Mouse (Mus musculus) left cerebral cortex, adult 2 months (tissue): Measurements from ENCODE around the gene Rpl15. TPM values are rescaled to one million over a fixed set of nuclear protein-coding genes. Genes with fewer than 3 reads are reported as not detected.
"Not testable (repeated sequence)": the region's sequence is repeated elsewhere in the genome, so short reads cannot be mapped to it uniquely, and the experiment has no call there.

ENCODE experiments used
- DNase-seq, 2 experiments: peaks; one replicate each; pipeline ENCODE4 v3.0.0; 2021 to 2022; ENCODE audit warnings: low spot score in 2 of 2, mixed read lengths in 1 of 2; ENCODE audit errors: extremely low spot score in 1 of 2
- H3K27ac ChIP-seq: fragments of 200-600 bp; 2 replicates; pipeline ENCODE4 v1.8.1; 2022
- H3K4me3 ChIP-seq: fragments of 200-600 bp; 2 replicates; pipeline ENCODE4 v1.8.1; 2022
- CTCF ChIP-seq: fragments of 200-600 bp; IDR thresholded peaks from 2 replicates; pipeline ENCODE4 v1.8.1; 2022; ENCODE audit warnings: antibody characterized with exemption, mild to moderate bottlenecking, moderate library complexity
- intact Hi-C: fragments of 180-260 bp; cut with DNase I; formaldehyde crosslinking; loops from one replicate; pipeline ENCODE4 v1.15.1; 2025
- total RNA-seq, 2 experiments: library from RNA; stranded (reverse); gene quantifications; 2 replicates each; pipeline ENCODE4 v1.2.3; 2021

Rpl15 gene
- total RNA-seq, 2 experiments from 2014 or later, result 339 to 400 TPM

DNA sequence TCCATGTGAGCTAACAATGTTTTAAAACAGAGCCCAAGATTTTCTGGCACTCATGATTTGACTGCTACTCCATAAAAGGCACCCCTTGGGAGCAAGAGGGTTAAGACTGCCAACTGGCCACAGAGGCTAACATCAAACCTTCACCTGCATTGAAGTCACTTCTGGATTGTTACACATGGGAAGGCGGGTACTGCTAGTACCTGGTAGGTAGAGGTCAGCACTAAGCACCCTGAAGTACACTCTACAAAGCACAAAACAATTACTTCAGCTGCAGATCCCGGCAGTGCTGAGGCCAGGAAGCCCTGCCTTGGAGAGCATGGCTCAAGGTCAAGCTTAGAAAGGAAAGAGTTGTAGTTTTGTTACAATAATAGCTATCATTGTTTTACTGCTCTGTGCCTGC, 16.2 kb upstream of the Rpl15 start:
- DNase-seq, result no peak
- no peak overlapping the region for H3K27ac ChIP-seq
- no peak for TF ChIP-seq CTCF
- no peak overlapping the region for H3K4me3 ChIP-seq
- intact Hi-C loops, result no loop called here

DNA sequence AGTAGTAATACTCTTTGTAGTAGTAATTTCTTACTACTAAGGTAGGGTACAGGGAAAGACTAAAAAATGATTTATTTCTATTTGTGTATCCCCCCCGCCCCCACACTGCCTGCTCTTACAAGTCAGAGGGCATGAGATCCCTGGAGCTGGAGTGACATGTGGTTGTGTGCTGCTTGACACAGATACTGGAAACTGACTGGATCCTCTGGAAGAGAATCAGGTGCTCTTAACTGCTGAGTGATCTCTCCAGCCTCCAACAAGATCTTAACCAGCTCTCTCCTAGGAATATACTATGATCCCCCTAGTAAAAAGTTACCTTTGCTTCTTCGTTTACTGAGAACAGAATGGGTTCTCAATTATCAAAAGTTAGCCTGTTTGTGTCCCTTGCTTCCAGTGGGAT, 15.2 kb upstream of the Rpl15 start:
- no peak for TF ChIP-seq CTCF
- Histone ChIP-seq H3K4me3 (no peak overlapping the region), H3K27ac (no peak overlapping the region)
- DNase-seq, result no peak
- intact Hi-C loops, result no loop called here

DNA sequence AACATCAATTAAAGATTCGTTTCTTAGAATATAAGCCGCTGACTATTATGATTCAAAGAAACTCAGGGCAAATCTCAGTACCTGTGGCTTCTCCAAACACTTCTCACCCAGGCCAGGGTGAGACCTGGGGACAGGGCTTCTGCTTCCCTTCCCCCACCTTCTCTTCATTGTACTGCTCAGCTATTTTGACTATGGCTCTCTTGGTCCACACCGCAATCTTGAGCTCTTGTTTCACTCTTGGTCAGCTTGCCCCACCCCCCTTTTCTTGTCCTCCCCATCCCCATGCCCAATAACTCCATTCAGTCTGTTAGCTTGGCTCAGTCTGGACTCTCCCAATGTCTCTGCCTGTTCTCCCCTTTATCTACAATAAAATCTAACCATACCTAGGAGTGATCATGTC, 14.3 kb upstream of the Rpl15 start:
- Histone ChIP-seq H3K4me3 (no peak overlapping the region), H3K27ac (no peak overlapping the region)
- intact Hi-C loops, result no loop called here
- no peak for TF ChIP-seq CTCF
- DNase-seq, result no peak

DNA sequence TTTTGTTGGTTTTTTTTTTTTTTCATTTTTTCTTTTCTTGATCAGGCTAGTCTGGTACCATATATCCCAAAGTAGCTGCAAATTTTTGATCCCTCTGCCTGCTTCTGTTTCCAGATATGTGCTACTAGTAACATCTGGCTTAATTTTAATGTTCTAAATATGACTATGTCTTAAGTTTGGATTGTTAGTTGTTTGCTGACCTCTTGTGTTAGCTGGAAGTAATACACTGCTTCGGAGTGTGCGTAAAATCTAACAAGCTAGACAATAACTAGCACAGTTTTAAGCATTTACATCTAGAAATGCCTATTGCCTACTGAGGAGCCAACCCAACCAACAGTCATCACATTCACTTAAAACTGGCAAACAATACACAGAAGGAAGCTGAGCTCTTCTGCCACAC, 13.4 kb upstream of the Rpl15 start:
- peak; percentile 65 for TF ChIP-seq CTCF
- DNase-seq, result no peak
- Histone ChIP-seq H3K27ac (no peak overlapping the region), H3K4me3 (no peak overlapping the region)
- intact Hi-C loops, result loop anchor here (5.0 kb wide), 1 partner anchor 72 kb away; no protein-coding TSS in a partner anchor

DNA sequence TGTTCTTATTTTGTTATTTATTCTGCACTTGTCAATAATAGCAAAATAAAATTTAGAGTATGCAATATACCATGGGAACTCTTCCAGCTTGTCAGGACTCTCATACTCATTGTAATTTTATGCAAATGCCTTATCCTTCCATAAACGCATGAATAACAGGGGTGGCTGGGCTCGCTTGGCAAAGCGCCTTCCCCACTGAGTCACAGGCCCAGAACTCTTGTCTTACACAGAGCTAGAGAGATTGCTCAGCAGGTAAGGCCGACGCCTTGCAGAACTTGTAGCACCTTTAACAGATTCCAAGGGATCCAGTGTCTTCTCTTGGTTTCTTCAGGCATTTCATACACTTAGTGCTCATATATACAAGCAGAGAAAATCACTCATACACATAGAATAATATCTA, 9.2 kb upstream of the Rpl15 start:
- intact Hi-C loops, result loop anchor here (5.0 kb wide), 1 partner anchor 68 kb away; no protein-coding TSS in a partner anchor
- no peak for DNase-seq
- TF ChIP-seq CTCF, result no peak
- no peak overlapping the region for H3K4me3 ChIP-seq
- no peak overlapping the region for H3K27ac ChIP-seq

DNA sequence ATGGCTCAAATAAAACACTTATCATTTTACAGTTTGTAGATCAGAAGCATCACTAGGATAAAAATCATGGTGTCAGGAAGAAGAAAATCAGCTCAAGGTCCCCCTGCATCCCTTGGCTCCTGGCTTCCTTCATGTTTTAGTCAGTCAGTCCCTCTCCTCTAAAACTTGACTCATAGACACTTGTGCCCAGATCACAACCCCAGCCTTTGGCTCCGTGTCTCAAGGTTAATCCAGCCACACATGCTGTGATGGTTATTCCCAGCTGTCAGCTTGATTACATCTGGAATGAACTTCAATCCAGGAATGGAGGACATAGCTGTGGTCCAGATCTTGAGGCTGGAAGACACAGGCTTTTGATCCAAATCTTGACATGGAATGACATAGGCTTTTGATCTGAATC, 3.3 kb upstream of the Rpl15 start:
- no peak overlapping the region for H3K27ac ChIP-seq
- intact Hi-C loops, result no loop called here
- no peak overlapping the region for H3K4me3 ChIP-seq
- no peak for TF ChIP-seq CTCF
- no peak for DNase-seq

DNA sequence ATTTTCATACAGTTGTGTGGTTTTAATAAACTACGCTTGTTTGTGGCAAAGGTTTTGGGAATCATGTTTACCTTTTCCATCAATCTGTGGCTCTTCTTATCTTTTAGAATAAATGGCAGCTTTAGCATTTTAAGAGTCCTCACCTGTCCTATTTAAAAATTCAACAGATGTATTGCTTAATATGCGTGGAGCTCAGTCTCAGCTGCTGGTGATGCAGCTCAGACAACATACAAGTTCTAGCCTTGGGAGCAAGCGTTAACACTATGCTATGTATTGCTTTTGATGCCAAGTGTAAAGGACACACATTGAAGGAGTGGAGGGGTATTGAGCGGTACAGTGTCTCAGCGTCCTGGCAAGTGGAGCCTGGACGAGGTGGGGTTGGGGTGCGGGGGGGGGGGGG, 475 bp upstream of the Rpl15 start:
- no peak for DNase-seq
- TF ChIP-seq CTCF, result no peak
- intact Hi-C loops, result loop anchor here (1.0 to 2.0 kb wide), 2 partner anchors 32 to 55 kb away; partner anchors contain the start of gene Nr1d2
- peak overlapping the region; percentile 96 for H3K27ac ChIP-seq
- peak overlapping the region; percentile 79 for H3K4me3 ChIP-seq

DNA sequence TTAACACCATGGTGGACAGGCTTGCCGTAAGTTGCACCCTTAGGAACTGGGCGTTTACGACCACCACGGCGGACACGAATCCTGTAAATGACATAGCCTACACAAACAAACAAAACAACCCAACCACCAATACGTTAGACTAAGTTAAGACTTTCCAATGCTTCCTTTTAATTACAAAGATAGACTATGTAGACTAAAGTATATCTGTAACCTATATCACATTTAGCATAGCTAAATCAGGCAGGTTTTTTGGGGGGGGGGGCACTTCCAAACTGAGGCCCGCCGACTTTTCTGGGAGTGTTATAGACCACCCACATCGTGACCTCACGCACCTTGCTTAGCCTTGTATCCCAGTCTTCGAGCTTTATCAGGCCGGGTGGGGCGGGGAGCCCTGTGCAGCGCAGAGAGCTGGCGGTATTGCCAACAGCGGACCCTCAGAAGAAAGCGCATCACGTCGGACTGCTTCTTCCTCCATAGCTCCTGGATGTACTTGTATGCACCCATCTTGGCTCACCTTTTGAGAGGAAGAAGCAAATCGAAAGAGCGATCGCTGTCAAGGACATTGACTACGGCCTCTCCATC, 1.2 kb downstream of the Rpl15 start:
- H3K4me3 ChIP-seq, result peak overlapping the region; percentile 79
- intact Hi-C loops, result loop anchor here (1.0 to 2.0 kb wide), 2 partner anchors 57 to 61 kb away; partner anchors contain the start of gene Ube2e1
- H3K27ac ChIP-seq, result peak overlapping the region; percentile 81
- DNase-seq, result not testable (repeated sequence)

DNA sequence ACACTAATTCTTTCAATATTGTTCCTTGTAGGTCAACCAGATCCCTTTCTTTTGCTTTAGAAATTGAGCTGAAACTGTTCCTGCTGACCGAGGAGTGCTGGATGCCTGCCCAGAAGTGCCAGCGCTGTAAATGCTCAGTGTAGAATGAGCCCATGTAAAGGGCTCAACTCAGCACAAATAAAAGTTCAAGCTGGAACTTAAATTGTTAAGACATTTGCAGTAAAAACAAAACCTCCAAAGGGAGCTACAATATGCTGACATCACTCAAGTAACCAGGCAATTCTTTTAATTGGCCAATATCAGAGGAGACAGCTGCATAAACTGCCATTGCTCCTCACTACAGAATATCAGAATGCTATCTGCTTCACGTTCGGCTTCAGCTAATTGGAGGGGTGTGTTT, 7.8 kb downstream of the Rpl15 start:
- TF ChIP-seq CTCF, result no peak
- DNase-seq, result no peak
- intact Hi-C loops, result loop anchor here (2.0 kb wide), 1 partner anchor 25 kb away; the partner anchor contains the start of gene Nr1d2
- Histone ChIP-seq H3K4me3 (no peak overlapping the region), H3K27ac (no peak overlapping the region)

DNA sequence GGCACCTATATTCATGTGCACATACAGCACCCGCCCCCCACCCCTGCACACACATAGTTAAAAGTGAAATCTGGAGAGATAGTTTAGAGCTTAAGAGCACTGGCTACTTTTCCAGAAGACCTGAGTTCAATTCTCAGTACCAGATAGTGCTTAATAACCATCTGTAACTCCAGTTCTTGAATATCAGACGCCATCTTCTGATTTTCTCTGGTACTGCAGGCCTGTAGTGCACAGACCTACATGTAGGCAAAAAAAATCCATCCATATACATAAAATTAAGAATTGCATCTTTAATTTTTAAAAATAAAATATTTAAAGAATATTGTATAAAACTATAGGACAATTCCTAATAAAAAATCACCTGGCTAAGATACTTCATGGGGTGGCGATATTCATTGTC, 10.0 kb downstream of the Rpl15 start:
- TF ChIP-seq CTCF, result no peak
- Histone ChIP-seq H3K27ac (no peak overlapping the region), H3K4me3 (no peak overlapping the region)
- intact Hi-C loops, result no loop called here
- no peak for DNase-seq

DNA sequence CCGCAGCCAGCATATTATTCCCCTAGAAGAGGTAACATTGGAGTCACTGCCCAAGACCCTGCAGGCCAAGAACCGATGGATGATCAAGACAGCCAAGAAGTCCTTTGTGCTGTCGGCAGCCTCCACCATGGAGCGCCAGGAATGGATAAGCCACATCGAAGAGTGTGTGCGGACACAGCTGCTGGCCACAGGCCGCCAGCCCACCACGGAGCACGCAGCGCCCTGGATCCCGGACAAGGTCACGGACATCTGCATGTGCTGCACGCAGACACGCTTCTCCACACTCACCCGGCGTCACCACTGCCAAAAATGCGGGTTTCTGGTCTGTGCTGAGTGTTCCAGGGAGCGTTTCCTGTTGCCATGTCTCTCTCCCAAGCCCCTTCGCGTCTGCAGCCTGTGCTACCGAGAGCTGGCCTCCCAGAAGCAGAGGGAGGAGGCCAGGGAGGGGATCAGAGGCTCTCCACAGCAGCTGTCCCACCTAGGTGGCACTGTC, 28.5 kb downstream of the Rpl15 start:
- TF ChIP-seq CTCF, result no peak
- no peak overlapping the region for H3K4me3 ChIP-seq
- intact Hi-C loops, result no loop called here
- DNase-seq, result no peak
- H3K27ac ChIP-seq, result no peak overlapping the region

DNA sequence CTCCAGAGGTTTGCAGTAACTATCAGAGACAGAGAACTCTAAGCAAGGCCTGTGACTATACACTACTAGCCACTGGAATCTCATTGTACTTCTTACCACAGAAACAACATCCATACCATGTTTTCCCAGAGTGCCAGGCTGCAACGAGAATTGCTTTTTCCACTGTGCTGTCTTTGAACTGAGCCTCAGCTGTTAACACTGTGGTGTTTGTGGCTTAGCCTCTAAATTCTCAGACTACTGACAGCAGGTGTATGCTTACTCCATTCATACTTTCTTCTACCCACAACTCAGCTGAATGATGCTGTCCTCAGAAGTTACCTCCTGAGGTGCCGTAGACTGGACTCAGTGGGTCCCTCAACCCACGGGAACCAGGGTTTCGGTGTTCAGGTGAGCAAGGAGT, 29.4 kb downstream of the Rpl15 start:
- intact Hi-C loops, result no loop called here
- DNase-seq, result no peak
- H3K4me3 ChIP-seq, result no peak overlapping the region
- no peak overlapping the region for H3K27ac ChIP-seq
- no peak for TF ChIP-seq CTCF

DNA sequence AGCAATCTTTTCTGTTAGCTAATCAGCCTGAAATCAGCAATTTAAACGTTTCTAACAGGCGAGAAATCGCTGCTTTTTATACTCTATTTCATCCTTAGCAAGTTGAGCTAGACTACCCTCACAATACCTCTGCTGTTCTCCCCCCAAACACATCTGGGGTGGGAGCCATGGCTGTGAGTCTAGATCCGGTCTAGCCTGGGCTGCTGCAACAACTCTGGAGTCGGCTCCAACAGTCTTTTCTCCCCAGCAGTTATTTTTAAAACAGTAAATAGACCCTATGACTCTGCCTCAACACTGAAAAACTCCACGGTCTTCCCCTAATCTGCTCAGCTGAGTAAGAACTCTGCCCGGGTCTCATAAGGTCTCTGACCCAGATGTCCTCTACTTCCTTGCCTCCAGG, 31.1 kb downstream of the Rpl15 start:
- no peak overlapping the region; the same call in 1 of the 2 replicates for H3K4me3 ChIP-seq
- intact Hi-C loops, result no loop called here
- TF ChIP-seq CTCF, result no peak
- DNase-seq, result no peak
- peak overlapping the region; percentile 8; the same call in 1 of the 2 replicates for H3K27ac ChIP-seq
